Mouse (Mus musculus) myocyte (in vitro differentiated cells): ENCODE measurements around the gene Klk1b26. TPM values are rescaled to one million over a fixed set of nuclear protein-coding genes. Genes with fewer than 3 reads are reported as not detected.
"Not testable (repeated sequence)": the region's sequence is repeated elsewhere in the genome, so short reads cannot be mapped to it uniquely, and the experiment has no call there.

ENCODE experiments used
- H3K27me3 ChIP-seq: one replicate; pipeline ENCODE4 v1.6.1; 2011; ENCODE audit not compliant: control insufficient read depth, insufficient read depth, insufficient read length
- H3K36me3 ChIP-seq: one replicate; pipeline ENCODE4 v1.6.1; 2011; ENCODE audit not compliant: control insufficient read depth, insufficient read depth
- H3K4me2 ChIP-seq: one replicate; pipeline ENCODE4 v1.6.1; 2011; ENCODE audit warnings: low read depth, control low read depth
- H3K4me3 ChIP-seq: one replicate; pipeline ENCODE4 v1.5.1; 2011; ENCODE audit warnings: mild to moderate bottlenecking, control low read depth, moderate library complexity
- H3K79me2 ChIP-seq: one replicate; pipeline ENCODE4 v1.6.1; 2011; ENCODE audit not compliant: control insufficient read depth, insufficient read depth
- H3ac ChIP-seq: one replicate; pipeline ENCODE4 v1.6.1; 2011; ENCODE audit not compliant: control insufficient read depth, insufficient read length
- CEBPB ChIP-seq: IDR thresholded peaks from 2 replicates; pipeline ENCODE4 v1.6.1; 2011; ENCODE audit warnings: mild to moderate bottlenecking, moderate library complexity; ENCODE audit not compliant: poor library complexity, insufficient read depth, severe bottlenecking
- E2F4 ChIP-seq: IDR thresholded peaks from one replicate; pipeline ENCODE4 v1.6.1; 2011; ENCODE audit warnings: mild to moderate bottlenecking, control low read depth, moderate library complexity; ENCODE audit not compliant: insufficient read depth
- MAX ChIP-seq: IDR thresholded peaks from one replicate; pipeline ENCODE4 v1.6.1; 2011; ENCODE audit warnings: low read depth, mild to moderate bottlenecking, control low read depth
- MYOD1 ChIP-seq, 3 experiments: IDR thresholded peaks; one replicate each; pipeline ENCODE4 v1.6.1; 2011; ENCODE audit warnings: control low read depth in 2 of 3, low read depth in 2 of 3, mild to moderate bottlenecking in 2 of 3, moderate library complexity in 1 of 3; ENCODE audit not compliant: insufficient read length in 2 of 3, control insufficient read depth in 1 of 3
- MYOG ChIP-seq, 3 experiments: IDR thresholded peaks; one replicate each; pipeline ENCODE4 v1.6.1; 2011; ENCODE audit warnings: control low read depth in 2 of 3, low read depth in 2 of 3, mild to moderate bottlenecking in 2 of 3; ENCODE audit not compliant: insufficient read length in 2 of 3, control insufficient read depth in 1 of 3, insufficient read depth in 1 of 3
- POLR2A ChIP-seq: IDR thresholded peaks from one replicate; pipeline ENCODE4 v1.6.1; 2011; ENCODE audit warnings: low read depth, mild to moderate bottlenecking, control low read depth, moderate library complexity; ENCODE audit not compliant: insufficient read length
- POLR2AphosphoS2 ChIP-seq: IDR thresholded peaks from one replicate; pipeline ENCODE4 v1.6.1; 2011; ENCODE audit warnings: low read depth, control low read depth; ENCODE audit not compliant: insufficient read length
- REST ChIP-seq: IDR thresholded peaks from one replicate; pipeline ENCODE4 v1.6.1; 2011; ENCODE audit warnings: mild to moderate bottlenecking, control low read depth, moderate library complexity; ENCODE audit not compliant: insufficient read depth, insufficient read length
- SRF ChIP-seq: IDR thresholded peaks from one replicate; pipeline ENCODE4 v1.6.1; 2011; ENCODE audit warnings: low read depth; ENCODE audit not compliant: control insufficient read depth, insufficient read length
- TCF12 ChIP-seq: IDR thresholded peaks from one replicate; pipeline ENCODE4 v1.6.1; 2011; ENCODE audit warnings: mild to moderate bottlenecking, control low read depth; ENCODE audit not compliant: poor library complexity, insufficient read depth, severe bottlenecking
- TCF3 ChIP-seq: IDR thresholded peaks from one replicate; pipeline ENCODE4 v1.6.1; 2011; ENCODE audit warnings: low read depth, control low read depth; ENCODE audit not compliant: insufficient read length
- USF1 ChIP-seq: IDR thresholded peaks from one replicate; pipeline ENCODE4 v1.6.1; 2011; ENCODE audit warnings: low read depth, mild to moderate bottlenecking, control low read depth, moderate library complexity
- polyA plus RNA-seq: library from polyadenylated mRNA; unstranded; fragments of >200 nt; fragmentation: generic; extraction: Trizol; gene quantifications from one replicate; pipeline ENCODE4 v1.2.1, GENCODE M21; 2012; ENCODE audit warnings: missing spikeins

Gene Klk1b26
- polyA plus RNA-seq, result 0.32 TPM

GRCm38 (mm10) chr7:44011868-44012267 is at the start of gene Klk1b26:
TSS of gene Klk1b26 (plus strand) at chr7:44012168.
- not testable (repeated sequence) for H3K4me3 ChIP-seq, H3K79me2 ChIP-seq, H3K27me3 ChIP-seq, H3K36me3 ChIP-seq, H3K4me2 ChIP-seq, H3ac ChIP-seq

- Histone ChIP-seq H3K4me2 (no peak within 1 kb of the TSS), H3ac (no peak within 1 kb of the TSS), H3K27me3 (no peaks in the 10 kb centered on the region), H3K36me3 (no peaks in the 10 kb centered on the region), H3K4me3 (no peak within 1 kb of the TSS), H3K79me2 (no peaks in the 10 kb centered on the region)
- TF ChIP-seq TCF12, result no peak
- TF ChIP-seq SRF, result no peak
- TF ChIP-seq POLR2AphosphoS2, result no peak
- no peak for TF ChIP-seq MYOD1 (IDR thresholded peaks at IDR 0.05; ENCODE audit: control insufficient read depth in 1 of 3, insufficient read length in 2 of 3, low read depth in 2 of 3)
- no peak for TF ChIP-seq TCF3
- no peak for TF ChIP-seq CEBPB
- no peak for TF ChIP-seq REST
- TF ChIP-seq MAX, result no peak
These were observed 45.5 kb upstream of the Klk1b26 start, which contains the start of gene Klk1b1 for GRCm38 (mm10) chr7:43966451-43966850. TSS of gene Klk1b1 (plus strand) at chr7:43966751.

- Histone ChIP-seq H3ac (no peak overlapping the region), H3K27me3 (no peaks in the 10 kb centered on the region), H3K4me2 (no peak overlapping the region), H3K36me3 (no peaks in the 10 kb centered on the region), H3K4me3 (no peak overlapping the region), H3K79me2 (no peaks in the 10 kb centered on the region)
- no peak for TF ChIP-seq REST
- no peak for TF ChIP-seq MYOG (IDR thresholded peaks at IDR 0.05; ENCODE audit: control insufficient read depth in 1 of 3, insufficient read depth in 1 of 3, insufficient read length in 2 of 3, low read depth in 2 of 3)
- no peak for TF ChIP-seq MYOD1 (IDR thresholded peaks at IDR 0.05; ENCODE audit: control insufficient read depth in 1 of 3, insufficient read length in 2 of 3, low read depth in 2 of 3)
- TF ChIP-seq POLR2A, result no peak
- TF ChIP-seq CEBPB, result no peak
- TF ChIP-seq MAX, result no peak
- TF ChIP-seq USF1, result no peak
- TF ChIP-seq SRF, result no peak
- TF ChIP-seq E2F4, result no peak
- no peak for TF ChIP-seq TCF3
- TF ChIP-seq TCF12, result no peak
- no peak for TF ChIP-seq POLR2AphosphoS2
These were observed 44.9 kb upstream of the Klk1b26 start for GRCm38 (mm10) chr7:43967058-43967457.

GRCm38 (mm10) chr7:43967612-43968011 is 44.4 kb upstream of the Klk1b26 start:
- H3ac ChIP-seq, result no peak overlapping the region
- no peak overlapping the region for H3K4me3 ChIP-seq
- no peaks in the 10 kb centered on the region for H3K27me3 ChIP-seq
- H3K36me3 ChIP-seq, result no peaks in the 10 kb centered on the region
- no peak overlapping the region for H3K4me2 ChIP-seq
- TF ChIP-seq POLR2AphosphoS2, result no peak
- no peak for TF ChIP-seq MYOG (IDR thresholded peaks at IDR 0.05; ENCODE audit: control insufficient read depth in 1 of 3, insufficient read depth in 1 of 3, insufficient read length in 2 of 3, low read depth in 2 of 3)
- TF ChIP-seq USF1, result no peak
- TF ChIP-seq MAX, result no peak
- no peak for TF ChIP-seq POLR2A
- TF ChIP-seq TCF3, result no peak
- TF ChIP-seq TCF12, result no peak
- TF ChIP-seq MYOD1 (IDR thresholded peaks at IDR 0.05; ENCODE audit: control insufficient read depth in 1 of 3, insufficient read length in 2 of 3, low read depth in 2 of 3), result no peak
- no peak for TF ChIP-seq E2F4
- no peak for TF ChIP-seq REST
- TF ChIP-seq CEBPB, result no peak
- no peak for TF ChIP-seq SRF
- no peaks in the 10 kb centered on the region for H3K79me2 ChIP-seq

GRCm38 (mm10) chr7:43975761-43976160 is 36.2 kb upstream of the Klk1b26 start, which contains the start of gene Klk1b9:
TSS of gene Klk1b9 (plus strand) at chr7:43976061.
- H3K79me2 ChIP-seq, result not testable (repeated sequence)

More at GRCm38 (mm10) chr7:43975761-43976160, 36.2 kb upstream of the Klk1b26 start, which contains the start of gene Klk1b9:
- not testable (repeated sequence) for H3ac ChIP-seq, H3K4me2 ChIP-seq, H3K4me3 ChIP-seq, H3K36me3 ChIP-seq, H3K27me3 ChIP-seq
